Mouse (Mus musculus) 3134 (cell line): ENCODE measurements around the gene Cfap43.

Experiments used
- DNase-seq: peaks from one replicate; pipeline ENCODE4 v3.0.0-alpha.2; 2011; ENCODE audit warnings: low spot score; ENCODE audit not compliant: insufficient read length; ENCODE audit errors: extremely low read depth

The Cfap43 gene

DNA sequence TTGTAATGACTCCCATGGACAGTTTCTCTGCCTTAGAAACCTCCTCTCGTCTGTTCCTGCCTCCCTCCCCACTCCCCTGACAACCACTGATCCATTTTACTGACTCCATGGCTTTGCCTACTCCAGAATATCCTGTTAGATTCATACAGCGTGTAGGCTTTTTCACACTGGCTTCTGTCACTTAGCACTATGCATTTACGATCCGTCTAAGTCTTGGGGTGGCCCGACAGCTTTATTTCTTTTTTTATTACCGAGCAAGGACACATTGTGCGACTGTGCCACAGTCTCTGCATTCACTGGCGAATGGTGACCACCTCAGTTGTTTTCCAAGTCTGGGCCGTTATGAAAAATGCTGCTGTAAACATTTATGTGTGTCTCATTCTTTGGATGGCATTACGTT lies 120.5 kb downstream of the Cfap43 start:
- DNase-seq = no peak

GRCm38 (mm10) chr19:47796699-47797098 lies 122.4 kb downstream of the Cfap43 start:
- no peak for DNase-seq

GRCm38 (mm10) chr19:47795009-47795728 lies 123.9 kb downstream of the Cfap43 start:
- DNase-seq = peak; percentile 49

GRCm38 (mm10) chr19:47794331-47794730 lies 124.8 kb downstream of the Cfap43 start:
- DNase-seq = no peak

DNA sequence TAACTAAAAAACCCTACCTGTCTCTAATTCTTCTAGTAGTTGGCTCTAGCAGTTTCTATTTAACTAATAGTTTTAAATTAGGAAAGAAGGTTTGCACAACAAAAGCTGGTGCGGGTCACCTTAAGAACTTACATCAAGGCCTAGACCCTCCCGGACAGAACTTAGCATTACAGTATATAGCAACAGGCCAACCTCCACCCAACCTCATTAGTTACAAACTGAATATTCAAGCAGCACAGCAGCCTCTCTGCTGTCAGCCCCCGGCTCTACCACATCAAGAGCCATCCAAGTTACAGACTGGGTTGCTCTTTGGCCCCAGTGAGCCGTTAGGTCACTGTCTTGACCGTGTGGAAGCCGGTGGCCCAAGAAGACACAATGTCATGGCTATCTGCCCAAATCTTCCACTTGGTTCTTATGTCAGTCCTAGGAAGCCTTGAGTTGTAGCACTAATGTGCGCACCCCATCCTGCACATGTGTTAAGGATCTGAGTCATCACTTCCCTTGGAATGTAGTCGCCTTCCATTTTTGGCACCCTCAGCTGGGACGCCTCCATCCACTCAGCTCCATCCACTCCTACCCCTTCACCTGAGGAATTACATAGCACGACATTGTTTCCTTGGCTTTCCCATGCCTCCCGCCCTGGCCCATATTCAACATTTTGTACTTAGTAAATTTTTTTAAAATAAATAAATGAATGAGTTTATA lies 128.6 kb downstream of the Cfap43 start:
- DNase-seq = no peak

- DNase-seq = no peak
These were observed 135.2 kb downstream of the Cfap43 start for GRCm38 (mm10) chr19:47783898-47784297.

DNA sequence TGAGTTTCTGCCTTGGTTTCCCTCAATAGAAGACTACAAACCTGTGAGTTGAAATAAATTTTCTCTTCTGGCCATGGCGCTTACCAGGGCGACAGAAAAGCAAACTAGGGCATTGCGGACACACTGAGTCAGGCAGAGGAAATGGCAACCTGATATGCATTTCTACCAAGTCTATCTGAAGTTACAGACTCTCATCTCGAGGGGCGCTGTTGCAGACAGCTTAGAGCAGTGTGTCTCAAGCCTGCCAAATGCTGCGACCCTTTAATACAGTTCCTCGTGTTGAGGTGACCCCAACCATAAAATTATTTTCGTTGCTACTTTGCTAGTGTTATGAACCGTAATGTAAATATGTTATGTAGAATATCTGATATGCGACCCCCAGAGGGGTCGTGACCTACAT lies 138.1 kb downstream of the Cfap43 start:
- DNase-seq = no peak

DNA sequence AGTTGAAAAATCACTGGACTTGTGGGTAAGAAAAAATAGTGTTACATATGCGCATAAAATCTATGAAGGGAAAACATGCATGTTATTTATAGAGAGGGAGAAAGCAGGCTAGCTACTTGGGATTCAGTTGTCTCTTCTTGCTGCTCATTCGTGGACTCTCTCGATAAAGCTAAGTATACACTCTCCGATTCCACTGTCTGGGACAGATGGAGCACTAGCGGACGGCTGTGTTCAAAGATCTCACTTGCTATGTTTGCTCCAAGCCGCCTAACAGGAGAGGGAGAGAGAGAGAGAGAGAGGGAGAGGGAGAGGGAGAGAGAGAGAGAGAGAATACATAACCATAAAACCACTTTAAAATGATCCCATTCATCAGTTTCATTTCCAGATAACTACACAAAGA lies 138.9 kb downstream of the Cfap43 start:
- DNase-seq = no peak

- no peak for DNase-seq
These were observed 141.2 kb downstream of the Cfap43 start for GRCm38 (mm10) chr19:47777847-47778246.

- no peak for DNase-seq
These were observed 163.5 kb downstream of the Cfap43 start for GRCm38 (mm10) chr19:47755625-47756024.

- no peak for DNase-seq
These were observed 164.2 kb downstream of the Cfap43 start for GRCm38 (mm10) chr19:47754931-47755330.

DNA sequence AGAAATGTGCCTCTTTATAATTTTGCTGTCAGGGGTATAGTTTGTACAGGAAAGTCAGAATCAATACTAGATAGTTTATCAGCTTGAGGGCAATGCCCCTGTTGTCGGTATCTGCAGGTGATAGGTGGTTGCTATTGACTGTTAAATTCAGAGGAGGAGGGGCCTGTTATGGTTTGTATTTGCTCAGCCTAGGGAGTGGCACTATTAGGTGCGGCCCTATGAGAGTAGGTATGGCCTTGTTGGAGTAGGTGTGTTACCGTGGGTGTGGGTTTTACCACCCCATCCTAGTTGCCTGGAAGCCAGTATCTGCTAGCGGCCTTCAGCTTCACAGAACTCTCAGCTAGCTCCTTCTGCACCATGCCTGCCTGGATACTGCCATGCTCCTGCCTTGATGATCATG lies 165.2 kb downstream of the Cfap43 start:
- DNase-seq = no peak

GRCm38 (mm10) chr19:47752456-47752855 lies 166.6 kb downstream of the Cfap43 start:
- DNase-seq = no peak

- DNase-seq = no peak
These were observed 168.7 kb downstream of the Cfap43 start for GRCm38 (mm10) chr19:47750391-47750790.

DNA sequence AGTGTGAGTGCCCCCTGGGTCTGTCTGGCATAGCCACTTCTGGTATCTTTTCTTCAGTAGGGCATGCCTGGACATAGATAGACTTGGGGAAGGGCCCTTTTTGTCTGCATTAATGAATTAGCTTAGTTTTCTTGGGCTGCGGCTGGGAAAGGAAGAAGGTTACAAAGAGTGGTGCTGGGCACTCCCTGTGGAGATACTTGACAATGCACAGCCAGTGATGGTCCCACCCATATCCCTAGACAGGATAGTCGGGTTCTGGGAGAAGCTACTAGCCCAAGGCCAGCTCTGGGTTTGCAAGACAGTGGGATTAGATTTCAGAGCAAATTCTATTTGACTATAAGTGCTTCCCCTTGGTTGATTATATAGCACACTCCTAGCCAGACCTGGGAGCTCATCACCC lies 170.1 kb downstream of the Cfap43 start:
- DNase-seq = no peak

GRCm38 (mm10) chr19:47747072-47747471 lies 172.0 kb downstream of the Cfap43 start:
- no peak for DNase-seq

DNA sequence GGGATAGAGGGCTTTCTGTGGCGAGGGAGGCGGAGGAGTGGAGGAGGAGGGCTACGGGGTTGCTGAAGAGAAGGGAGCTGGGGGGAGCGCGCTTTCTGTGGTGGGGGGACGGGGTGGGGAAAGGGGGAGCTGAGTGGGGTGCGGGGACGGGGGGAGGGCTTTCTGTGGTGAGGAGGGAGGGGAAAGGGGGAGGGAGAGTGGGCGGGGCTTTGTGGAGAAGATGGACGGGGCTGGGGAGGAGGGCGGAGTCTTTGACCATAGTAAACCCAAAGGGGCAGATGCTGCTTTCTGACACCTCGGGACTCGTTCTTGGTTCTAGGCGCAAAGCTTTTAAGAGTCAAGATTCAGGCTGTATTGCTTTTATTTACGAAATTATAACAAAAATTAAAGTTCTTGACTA lies 187.2 kb downstream of the Cfap43 start:
- DNase-seq = no peak

DNA sequence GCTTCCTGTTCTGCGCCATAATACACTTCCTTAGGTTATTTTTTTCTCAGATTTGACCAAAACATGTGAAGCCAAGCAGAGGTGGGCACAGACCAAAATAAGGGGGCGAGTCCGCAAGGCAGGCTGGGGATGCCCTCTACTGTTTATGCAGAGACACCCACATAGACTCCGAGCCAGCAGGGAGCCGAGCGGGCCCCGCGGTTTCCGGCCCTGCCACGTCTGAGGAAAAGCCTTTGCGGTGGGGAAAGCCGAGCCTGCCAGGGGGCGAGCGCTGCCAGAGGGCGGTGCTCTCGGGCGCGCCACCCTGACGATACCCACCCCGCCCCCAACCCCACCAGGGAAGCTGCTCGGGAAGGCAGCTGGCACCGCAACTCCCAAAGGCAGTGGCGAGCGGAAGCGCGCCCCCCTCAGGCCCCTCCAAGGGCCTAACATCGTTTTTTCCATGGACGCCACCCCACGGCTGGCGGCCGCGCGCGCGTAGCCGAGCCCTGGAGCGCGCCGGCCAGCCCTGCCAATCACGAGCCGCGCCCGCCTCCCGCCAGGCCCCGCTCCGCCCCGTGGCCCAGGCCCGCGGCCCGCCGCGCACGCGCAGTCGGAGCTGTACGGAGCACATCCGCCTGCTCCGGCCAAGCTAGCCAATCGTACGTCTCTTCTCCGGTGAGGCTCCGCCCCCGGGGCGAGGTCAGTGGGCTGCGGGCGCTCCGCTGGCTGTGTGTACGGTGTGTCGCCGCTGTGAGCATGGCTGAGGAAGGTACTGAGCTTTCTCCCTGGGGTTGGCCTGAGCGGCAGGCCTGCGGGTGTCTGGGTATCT lies 187.8 kb downstream of the Cfap43 start, which contains the start of gene Sfr1:
Gene Sfr1, plus strand, starts transcription at position 612 of the 811 bp plus-strand sequence.
- DNase-seq = peak; percentile 97

GRCm38 (mm10) chr19:47730691-47731070 lies 188.4 kb downstream of the Cfap43 start:
- peak; percentile 87 for DNase-seq

- no peak for DNase-seq
These were observed 193.4 kb downstream of the Cfap43 start for GRCm38 (mm10) chr19:47725643-47726140.

- no peak for DNase-seq
These were observed 194.2 kb downstream of the Cfap43 start for GRCm38 (mm10) chr19:47724903-47725302.
